Mouse (Mus musculus): ENCODE data around the gene Ehmt1.

DNA sequence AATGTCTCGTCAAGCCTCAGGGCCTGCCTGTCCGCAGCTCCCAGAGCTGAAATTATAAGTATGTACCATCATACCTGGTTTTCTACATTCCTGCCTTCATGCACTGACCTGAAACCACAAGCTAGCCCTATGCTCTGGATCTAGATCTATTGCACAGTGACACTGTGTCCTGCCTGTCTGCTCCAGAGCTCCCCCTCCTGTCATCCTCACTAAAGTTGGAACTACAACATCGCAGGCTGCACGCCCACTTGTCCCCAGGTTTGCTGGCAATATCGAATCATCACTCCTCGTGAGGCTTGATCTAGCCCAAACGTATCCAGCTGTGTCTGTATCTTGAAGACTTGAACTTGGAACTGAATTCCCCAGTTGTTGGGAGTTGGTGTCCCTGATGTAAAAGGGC lies 144.6 kb downstream of the Ehmt1 start:
- TF ChIP-seq CTCF (IDR thresholded peaks at IDR 0.05; ENCODE audit: low read depth) (peak; percentile 41), EP300 (IDR thresholded peaks at IDR 0.05; ENCODE audit: low read depth) (no peak)

Data from liver, postnatal 0 days (tissue).